Mouse (Mus musculus): ENCODE data around the gene Tiprl.

GRCm38 (mm10) chr1:165188806-165189580 is 47.8 kb downstream of the Tiprl start:
- TF ChIP-seq CTCF (IDR thresholded peaks at IDR 0.05; ENCODE audit: extremely low read depth, insufficient read depth, insufficient read length, insufficient replicate concordance), result no peak
- no peak for TF ChIP-seq POLR2A (IDR thresholded peaks at IDR 0.05; ENCODE audit: low read depth, low read length)

All from spleen, adult 2 months (tissue).